Mouse (Mus musculus) testis, adult 2 months (tissue): Measurements from ENCODE around the gene Fblim1. TPM values are rescaled to one million over a fixed set of nuclear protein-coding genes. Genes with fewer than 3 reads are reported as not detected.
"Not testable (repeated sequence)": the region's sequence is repeated elsewhere in the genome, so short reads cannot be mapped to it uniquely, and the experiment has no call there.

ENCODE experiments used
- H3K27ac ChIP-seq: fragments of 200-500 bp; 2 replicates; pipeline ENCODE4 v1.5.1; 2012; ENCODE audit warnings: low read depth, low read length; ENCODE audit not compliant: control insufficient read depth, insufficient read depth
- H3K27me3 ChIP-seq: fragments of 200-500 bp; 2 replicates; pipeline ENCODE4 v1.6.1; 2012; ENCODE audit warnings: mild to moderate bottlenecking, low read length, moderate library complexity; ENCODE audit not compliant: control insufficient read depth, insufficient read depth
- H3K36me3 ChIP-seq: fragments of 200-500 bp; 2 replicates; pipeline ENCODE4 v1.6.1; 2012; ENCODE audit warnings: mild to moderate bottlenecking, low read length; ENCODE audit not compliant: control insufficient read depth, insufficient read depth
- H3K4me1 ChIP-seq: fragments of 200-500 bp; 2 replicates; pipeline ENCODE4 v1.6.1; 2012; ENCODE audit warnings: low read length; ENCODE audit not compliant: control insufficient read depth, insufficient read depth
- H3K4me3 ChIP-seq: fragments of 200-500 bp; 2 replicates; pipeline ENCODE4 v1.5.1; 2012; ENCODE audit warnings: low read depth, mild to moderate bottlenecking, low read length, moderate library complexity, mixed read lengths; ENCODE audit not compliant: control insufficient read depth
- CTCF ChIP-seq: fragments of 200-500 bp; IDR thresholded peaks from 2 replicates; pipeline ENCODE4 v1.5.1; 2012; ENCODE audit warnings: low read depth, mild to moderate bottlenecking, inconsistent platforms, low read length, moderate library complexity; ENCODE audit not compliant: control insufficient read depth, insufficient read depth, insufficient replicate concordance
- POLR2A ChIP-seq: fragments of 200-500 bp; IDR thresholded peaks from 2 replicates; pipeline ENCODE4 v1.6.1; 2012; ENCODE audit warnings: low read depth, mild to moderate bottlenecking, inconsistent platforms, low read length, moderate library complexity; ENCODE audit not compliant: control insufficient read depth
- polyA plus RNA-seq: library from polyadenylated mRNA; depleted of rRNA; stranded (reverse); fragments of >200 nt; gene quantifications from 2 replicates; pipeline ENCODE4 v1.2.3, GENCODE M21; 2012

Fblim1 gene
- polyA plus RNA-seq, 1 experiment: 3.1 TPM

GRCm38 (mm10) chr4:141566187-141566586 lies 39.7 kb downstream of the Fblim1 start:
- TF ChIP-seq CTCF: no peak

GRCm38 (mm10) chr4:141565325-141565724 lies 40.6 kb downstream of the Fblim1 start:
- H3K4me3 ChIP-seq: no peak overlapping the region
- no peaks in the 10 kb centered on the region for H3K27me3 ChIP-seq
- no peak for TF ChIP-seq POLR2A
- no peak for TF ChIP-seq CTCF
- 0 out of 2 replicates have a peak, but pooled peaks cover 3% of the 10 kb centered on the region for H3K4me1 ChIP-seq
- H3K36me3 ChIP-seq: no peaks in the 10 kb centered on the region
- no peak overlapping the region for H3K27ac ChIP-seq

More at GRCm38 (mm10) chr4:141566187-141566586, 39.7 kb downstream of the Fblim1 start:
- 0 out of 2 replicates have a peak, but pooled peaks cover 3% of the 10 kb centered on the region for H3K4me1 ChIP-seq
- H3K36me3 ChIP-seq: no peaks in the 10 kb centered on the region
- H3K27me3 ChIP-seq: no peaks in the 10 kb centered on the region
- no peak overlapping the region for H3K4me3 ChIP-seq
- H3K27ac ChIP-seq: no peak overlapping the region

GRCm38 (mm10) chr4:141564660-141565059 lies 41.2 kb downstream of the Fblim1 start:
- Histone ChIP-seq H3K4me1 (0 out of 2 replicates have a peak, but pooled peaks cover 3% of the 10 kb centered on the region), H3K27ac (no peak overlapping the region), H3K36me3 (no peaks in the 10 kb centered on the region), H3K4me3 (no peak overlapping the region), H3K27me3 (no peaks in the 10 kb centered on the region)
- TF ChIP-seq POLR2A (no peak), CTCF (no peak)

- Histone ChIP-seq H3K4me1 (0 out of 2 replicates have a peak, but pooled peaks cover 3% of the 10 kb centered on the region), H3K4me3 (no peak overlapping the region), H3K27me3 (no peaks in the 10 kb centered on the region), H3K27ac (no peak overlapping the region), H3K36me3 (no peaks in the 10 kb centered on the region)
- TF ChIP-seq POLR2A (no peak), CTCF (no peak)
Measured at GRCm38 (mm10) chr4:141564209-141564608, 41.7 kb downstream of the Fblim1 start.

GRCm38 (mm10) chr4:141562281-141562680 lies 43.6 kb downstream of the Fblim1 start:
- no peak overlapping the region for H3K4me3 ChIP-seq
- no peaks in the 10 kb centered on the region for H3K27me3 ChIP-seq
- peaks cover 3% of the 10 kb centered on the region; the same call in 1 of the 2 replicates for H3K4me1 ChIP-seq
- H3K36me3 ChIP-seq: no peaks in the 10 kb centered on the region
- no peak overlapping the region for H3K27ac ChIP-seq
- TF ChIP-seq CTCF (no peak), POLR2A (no peak)

- H3K4me3 ChIP-seq, H3K27me3 ChIP-seq, H3K27ac ChIP-seq, H3K36me3 ChIP-seq, H3K4me1 ChIP-seq: not testable (repeated sequence)
Measured at GRCm38 (mm10) chr4:141561331-141561919, 44.5 kb downstream of the Fblim1 start.

GRCm38 (mm10) chr4:141559898-141560263 lies 46.0 kb downstream of the Fblim1 start:
- no peaks in the 10 kb centered on the region; the same call in 1 of the 2 replicates for H3K4me1 ChIP-seq
- no peaks in the 10 kb centered on the region for H3K27me3 ChIP-seq
- H3K4me3 ChIP-seq: peak overlapping the region; percentile 72
- TF ChIP-seq CTCF (peak; percentile 90; the same call in 1 of the 2 replicates), POLR2A (no peak)
- peak overlapping the region; percentile 73 for H3K27ac ChIP-seq
- H3K36me3 ChIP-seq: no peaks in the 10 kb centered on the region
